Mouse (Mus musculus) midbrain, postnatal 0 days (tissue): ENCODE data around the gene Trpm8. TPM values are rescaled to one million over a fixed set of nuclear protein-coding genes. Genes with fewer than 3 reads are reported as not detected.
A peak's percentile ranks its signal among the peaks of the same experiment; 100 is the strongest.

Source experiments
- ATAC-seq: fragments of 200-750 bp; cut with Nextera tagmentation; 2 replicates; pipeline ENCODE4 v1.8.0; 2017; ENCODE audit warnings: moderate number of reproducible peaks, mild to moderate bottlenecking, moderate TSS enrichment, moderate library complexity; ENCODE audit not compliant: low FRiP score
- DNase-seq: peaks from one replicate; pipeline ENCODE4 v3.0.0-alpha.2; 2015; ENCODE audit warnings: low spot score
- H3K27ac ChIP-seq: fragments of 300-500 bp; sonication (generic); 2 replicates; pipeline ENCODE4 v1.5.1; 2014; ENCODE audit warnings: low read depth, mild to moderate bottlenecking, low read length, mixed read lengths
- H3K27me3 ChIP-seq: fragments of 300-500 bp; sonication (generic); 2 replicates; pipeline ENCODE4 v1.6.1; 2014; ENCODE audit warnings: low read length, control low read depth, mixed read lengths; ENCODE audit not compliant: insufficient read depth
- H3K36me3 ChIP-seq: fragments of 300-500 bp; sonication (generic); 2 replicates; pipeline ENCODE4 v1.6.1; 2014; ENCODE audit warnings: low read length, control low read depth, mixed read lengths; ENCODE audit not compliant: insufficient read depth
- H3K4me1 ChIP-seq: fragments of 300-500 bp; sonication (generic); 2 replicates; pipeline ENCODE4 v1.6.1; 2014; ENCODE audit warnings: mild to moderate bottlenecking, control low read depth, antibody characterized with exemption, low read length, mixed read lengths; ENCODE audit not compliant: insufficient read depth
- H3K4me2 ChIP-seq: fragments of 300-500 bp; sonication (generic); 2 replicates; pipeline ENCODE4 v1.6.1; 2014; ENCODE audit warnings: low read depth, mild to moderate bottlenecking, low read length, mixed read lengths; ENCODE audit not compliant: poor library complexity, severe bottlenecking
- H3K4me3 ChIP-seq: fragments of 300-500 bp; sonication (generic); 2 replicates; pipeline ENCODE4 v1.5.1; 2014; ENCODE audit warnings: low read depth, mild to moderate bottlenecking, low read length, moderate library complexity
- H3K9ac ChIP-seq: fragments of 300-500 bp; sonication (generic); replicated peaks from 2 replicates; pipeline ENCODE4 v1.6.1; 2014; ENCODE audit warnings: mild to moderate bottlenecking, low read length, moderate library complexity, mixed read lengths; ENCODE audit not compliant: poor library complexity, severe bottlenecking
- H3K9me3 ChIP-seq: fragments of 300-500 bp; sonication (generic); 2 replicates; pipeline ENCODE4 v1.6.1; 2016; ENCODE audit warnings: low read length, control low read depth
- CTCF ChIP-seq: IDR thresholded peaks from 2 replicates; pipeline ENCODE4 v1.5.1; 2016; ENCODE audit warnings: antibody characterized with exemption, mild to moderate bottlenecking
- WGBS: fragments of 180-500 bp; shearing (Covaris S2); extraction: QIAGEN DNeasy Blood & Tissue Kit; methylation state at CpG from one replicate; pipeline ENCODE4 v1.1.7; 2014; 5-methylcytosine and 5-hydroxymethylcytosine counted together
- polyA plus RNA-seq: library from polyadenylated mRNA; unstranded; fragments of >200 nt; fragmentation: Nextera tagmentation; extraction: Ambion mirVana; gene quantifications from 2 replicates; pipeline ENCODE4 v1.2.1, GENCODE M21; 2015
- total RNA-seq: library from RNA; depleted of rRNA; stranded (reverse); fragments of >200 nt; gene quantifications from 2 replicates; pipeline ENCODE4 v1.2.3, GENCODE M21; 2014

Gene Trpm8
- total and polyA plus RNA-seq, 2 experiments from 2014 or later: 0.21 to 1.2 TPM

GRCm38 (mm10) chr1:88303762-88304161, 26.3 kb downstream of the Trpm8 start:
- peaks cover 95% of the 10 kb centered on the region for H3K9me3 ChIP-seq
- H3K4me1 ChIP-seq: no peaks in the 10 kb centered on the region
- TF ChIP-seq CTCF: no peak
- DNase-seq (no peak), ATAC-seq (no peak)
- WGBS: 60% methylated on average over 6 of the region's 6 CpGs
- H3K36me3 ChIP-seq: no peaks in the 10 kb centered on the region
- no peak overlapping the region for H3K27ac ChIP-seq
- no peak overlapping the region for H3K4me3 ChIP-seq
- H3K27me3 ChIP-seq: no peaks in the 10 kb centered on the region
- no peak overlapping the region for H3K4me2 ChIP-seq
- H3K9ac ChIP-seq: no peak overlapping the region

- 59% methylated on average over 8 of the region's 8 CpGs for WGBS
- Histone ChIP-seq H3K27me3 (no peaks in the 10 kb centered on the region), H3K4me3 (no peak overlapping the region), H3K9me3 (peaks cover 95% of the 10 kb centered on the region), H3K9ac (no peak overlapping the region), H3K27ac (no peak overlapping the region), H3K4me1 (no peaks in the 10 kb centered on the region), H3K36me3 (no peaks in the 10 kb centered on the region), H3K4me2 (no peak overlapping the region)
- ATAC-seq (no peak), DNase-seq (no peak)
- no peak for TF ChIP-seq CTCF
These were observed 27.0 kb downstream of the Trpm8 start for GRCm38 (mm10) chr1:88304261-88304985.

GRCm38 (mm10) chr1:88305018-88305795, 27.7 kb downstream of the Trpm8 start:
- Histone ChIP-seq H3K9me3 (peaks cover 94% of the 10 kb centered on the region), H3K9ac (no peak overlapping the region), H3K4me2 (no peak overlapping the region), H3K27ac (no peak overlapping the region), H3K4me1 (no peaks in the 10 kb centered on the region), H3K4me3 (no peak overlapping the region), H3K27me3 (no peaks in the 10 kb centered on the region), H3K36me3 (no peaks in the 10 kb centered on the region)
- ATAC-seq (no peak), DNase-seq (no peak)
- TF ChIP-seq CTCF: no peak
- WGBS: 48% methylated on average over 6 of the region's 6 CpGs

- no peak for TF ChIP-seq CTCF
- H3K27ac ChIP-seq: no peak overlapping the region
- WGBS: 58% methylated on average over 1 of the region's 1 CpGs
- no peaks in the 10 kb centered on the region for H3K36me3 ChIP-seq
- DNase-seq (peak; percentile 20), ATAC-seq (no peak)
- H3K9me3 ChIP-seq: peaks cover 86% of the 10 kb centered on the region
- no peak overlapping the region for H3K9ac ChIP-seq
- H3K4me3 ChIP-seq: no peak overlapping the region
- no peaks in the 10 kb centered on the region for H3K4me1 ChIP-seq
- H3K27me3 ChIP-seq: no peaks in the 10 kb centered on the region
- H3K4me2 ChIP-seq: no peak overlapping the region
These were observed 29.1 kb downstream of the Trpm8 start for GRCm38 (mm10) chr1:88306543-88306942.

GRCm38 (mm10) chr1:88307180-88307579, 29.7 kb downstream of the Trpm8 start:
- no peak overlapping the region for H3K4me2 ChIP-seq
- peaks cover 80% of the 10 kb centered on the region for H3K9me3 ChIP-seq
- no peak overlapping the region for H3K27ac ChIP-seq
- no peak for TF ChIP-seq CTCF
- H3K27me3 ChIP-seq: no peaks in the 10 kb centered on the region
- no peaks in the 10 kb centered on the region for H3K36me3 ChIP-seq
- no peak overlapping the region for H3K9ac ChIP-seq
- peak; percentile 3 for DNase-seq
- no peaks in the 10 kb centered on the region for H3K4me1 ChIP-seq
- no peak for ATAC-seq
- H3K4me3 ChIP-seq: no peak overlapping the region
- 64% methylated on average over 12 of the region's 12 CpGs for WGBS

GRCm38 (mm10) chr1:88309020-88309419, 31.6 kb downstream of the Trpm8 start:
- no peak for TF ChIP-seq CTCF
- Histone ChIP-seq H3K9ac (no peak overlapping the region), H3K4me1 (no peaks in the 10 kb centered on the region), H3K36me3 (no peaks in the 10 kb centered on the region), H3K27ac (no peak overlapping the region), H3K27me3 (no peaks in the 10 kb centered on the region), H3K4me3 (no peak overlapping the region), H3K4me2 (no peak overlapping the region), H3K9me3 (peaks cover 66% of the 10 kb centered on the region)
- 51% methylated on average over 2 of the region's 2 CpGs for WGBS
- no peak for DNase-seq
- no peak for ATAC-seq
